Mouse (Mus musculus): ENCODE results near the gene Rbm15b.

DNA sequence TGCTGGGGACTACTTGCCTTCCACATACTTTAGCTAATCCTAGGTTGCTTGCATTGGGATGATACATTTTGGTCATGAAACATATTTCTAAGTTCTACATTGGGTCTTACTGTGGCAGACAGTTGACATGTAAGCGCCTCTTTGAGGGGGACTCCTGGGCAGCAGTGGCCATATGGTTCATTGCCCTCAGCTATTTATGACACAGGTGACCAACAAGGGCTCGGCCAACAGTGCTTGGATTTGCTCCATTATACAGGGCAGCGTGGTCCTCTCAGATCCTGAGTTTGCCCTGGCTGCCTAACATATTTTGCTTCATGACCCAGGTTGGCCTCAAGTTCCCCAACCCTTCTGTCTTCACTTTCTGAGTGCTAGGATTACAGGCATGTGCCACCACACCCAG is 10.6 kb downstream of the Rbm15b start:
- TF ChIP-seq CTCF (IDR thresholded peaks at IDR 0.05; ENCODE audit: low read depth) = no peak
- TF ChIP-seq EP300 (optimal IDR thresholded peaks at IDR 0.05) = no peak

All from stomach, postnatal 0 days (tissue).